ENCODE assay signal across 7 mouse cellular contexts in genomic region chr15:97782749-97783105, GRCm38 (mm10). TPM values are rescaled to one million over a fixed set of nuclear protein-coding genes. Genes with fewer than 3 reads are reported as not detected.
DNase-seq lines count a peak whose midpoint lies in the region; ATAC-seq and TF ChIP-seq lines count a peak whose summit lies in the region.

No protein-coding gene starts in this region.

- no peak overlapping the region for H3ac ChIP-seq in C2C12 (ENCODE audit: control insufficient read depth, insufficient read length, low read depth)

- H3K9me3 ChIP-seq in G1E (replicated peaks) = no peaks in the 10 kb centered on the region
- H3K9me3 ChIP-seq in embryonic facial prominence, embryonic 10.5 days = no peaks in the 10 kb centered on the region
- H3K9me3 ChIP-seq in heart, embryonic 14.5 days (ENCODE audit: control insufficient read depth, low read length) = no peaks in the 10 kb centered on the region

- peak overlapping the region; percentile 64 for H3K4me2 ChIP-seq in heart, embryonic 14.5 days (ENCODE audit: low read length)

- H3K4me1 ChIP-seq in G1E (ENCODE audit: insufficient read depth, low read depth, low read length) = peaks cover 38% of the 10 kb centered on the region
- H3K4me1 ChIP-seq in embryonic facial prominence, embryonic 10.5 days = peaks cover 49% of the 10 kb centered on the region
- peaks cover 16 to 34% of the 10 kb centered on the region in 2 experiments for H3K4me1 ChIP-seq in heart, embryonic 14.5 days (ENCODE audit: control insufficient read depth in 2 of 2, insufficient read depth in 2 of 2, low read length in 2 of 2)

- peak; percentile 75 for DNase-seq in G1E (ENCODE audit: low spot score)
- DNase-seq in embryonic facial prominence, embryonic 10.5 days (ENCODE audit: low spot score) = peak; percentile 86
- peak; percentile 85 to 90 for DNase-seq in kidney, postnatal 25 days
- peak; percentile 80 to 85 for DNase-seq in spleen, postnatal 36 days (ENCODE audit: low spot score in 2 of 2)

- peaks cover 33% of the 10 kb centered on the region for H3K79me2 ChIP-seq in C2C12 (ENCODE audit: control insufficient read depth, insufficient read depth)

- peak overlapping the region; percentile 63 for H3K27ac ChIP-seq in embryonic facial prominence, embryonic 10.5 days (replicated peaks)
- H3K27ac ChIP-seq in heart, embryonic 14.5 days (replicated peaks in 1 of 2; ENCODE audit: control insufficient read depth in 1 of 2, insufficient read depth in 1 of 2, low read depth in 2 of 2, low read length in 2 of 2) = peak overlapping the region; percentile 9 to 71; a peak in 2 of 4 replicates

- H3K36me3 ChIP-seq in C2C12 (ENCODE audit: control insufficient read depth, insufficient read depth) (peaks cover 7% of the 10 kb centered on the region), G1E (replicated peaks) (peaks cover 21% of the 10 kb centered on the region)
- H3K36me3 ChIP-seq in embryonic facial prominence, embryonic 10.5 days (replicated peaks) = no peaks in the 10 kb centered on the region
- no peaks in the 10 kb centered on the region for H3K36me3 ChIP-seq in heart, embryonic 14.5 days (ENCODE audit: control insufficient read depth, insufficient read depth, low read length)

- H3K79me3 ChIP-seq in C2C12 (ENCODE audit: low read depth) = peaks cover 18% of the 10 kb centered on the region

- peak; percentile 11 for ATAC-seq in G1E (ENCODE audit: extremely low read depth, insufficient number of reproducible peaks, low FRiP score, poor library complexity, severe bottlenecking)
- no peak for ATAC-seq in heart, embryonic 14.5 days (ENCODE audit: insufficient number of reproducible peaks, insufficient read depth, low FRiP score, low read depth)
- peak; percentile 45 for ATAC-seq in megakaryocyte progenitor cell, adult 5-6 weeks (replicated peaks; ENCODE audit: poor library complexity)

- H3K9ac ChIP-seq in heart, embryonic 14.5 days (ENCODE audit: low read length) = peak overlapping the region; percentile 38; the same call in 1 of the 2 replicates

- H3K4me3 ChIP-seq in C2C12 (ENCODE audit: insufficient read depth, poor library complexity, severe bottlenecking) = no peak overlapping the region
- peak overlapping the region; percentile 34; the same call in 1 of the 2 replicates for H3K4me3 ChIP-seq in G1E (ENCODE audit: low read depth, low read length)
- H3K4me3 ChIP-seq in embryonic facial prominence, embryonic 10.5 days = peak overlapping the region; percentile 45
- peak overlapping the region; percentile 23; a peak in 3 of 4 replicates for H3K4me3 ChIP-seq in heart, embryonic 14.5 days (ENCODE audit: control insufficient read depth in 1 of 2, insufficient read depth in 1 of 2, low read depth in 1 of 2, low read length in 2 of 2)

- TF ChIP-seq CTCF in C2C12 (IDR thresholded peaks at IDR 0.05; ENCODE audit: control insufficient read depth, insufficient read depth, insufficient read length) (peak; percentile 92), G1E (IDR thresholded peaks at IDR 0.05; ENCODE audit: low read depth, low read length) (peak; percentile 71)

- H3K27me3 ChIP-seq in C2C12 (ENCODE audit: control insufficient read depth, insufficient read depth, insufficient read length) (no peaks in the 10 kb centered on the region), G1E (ENCODE audit: insufficient read depth, low read length) (peaks cover 5% of the 10 kb centered on the region; the same call in 1 of the 2 replicates)
- peaks cover 32% of the 10 kb centered on the region for H3K27me3 ChIP-seq in embryonic facial prominence, embryonic 10.5 days (replicated peaks; ENCODE audit: low read depth, poor library complexity, severe bottlenecking)
- H3K27me3 ChIP-seq in heart, embryonic 14.5 days (ENCODE audit: control insufficient read depth, insufficient read depth, low read length) = no peaks in the 10 kb centered on the region

- 3% methylated on average over 9 of the region's 9 CpGs for WGBS in embryonic facial prominence, embryonic 10.5 days
- WGBS in heart, embryonic 14.5 days = 3% methylated on average over 9 of the region's 9 CpGs

TF ChIP-seq in C2C12, 6 proteins besides CTCF, POLR2A, EP300 and RAD21:
- TF ChIP-seq FOSL1 (IDR thresholded peaks at IDR 0.05; ENCODE audit: insufficient read depth, low read length, poor library complexity, severe bottlenecking) (no peak), USF1 (IDR thresholded peaks at IDR 0.05; ENCODE audit: low read depth) (no peak), MYOG (IDR thresholded peaks at IDR 0.05; ENCODE audit: control insufficient read depth, extremely low read depth, insufficient read length) (no peak), CEBPB (IDR thresholded peaks at IDR 0.05; ENCODE audit: low read depth) (no peak), MYOD1 (IDR thresholded peaks at IDR 0.05; ENCODE audit: control insufficient read depth, insufficient read length, low read depth) (no peak), MAX (IDR thresholded peaks at IDR 0.05) (no peak)

RNA-seq across cellular contexts. Expression of gene Slc48a1, which starts 4.4 kb away (rescaled TPM):
- polyA plus RNA-seq in C2C12 (2012; fragmentation: generic; extraction: Trizol) (148 TPM), G1E (2012) (113 and 125 TPM in 2 replicates)
- total RNA-seq in G1E (2014; fragmentation: Nextera tagmentation) (210 and 256 TPM in 2 replicates), G1E (2017) (108 and 116 TPM in 2 replicates)
- polyA plus RNA-seq in embryonic facial prominence, embryonic 10.5 days (2016; fragmentation: Nextera tagmentation; extraction: Ambion mirVana) = 17.8 and 18.9 TPM in 2 replicates
- polyA plus RNA-seq in heart, embryonic 14.5 days (2014; fragmentation: Nextera tagmentation; extraction: Ambion mirVana) = 67.1 and 69.6 TPM in 2 replicates
- 83.0 and 94.4 TPM in 2 replicates for total RNA-seq in megakaryocyte progenitor cell, adult 5-6 weeks (2015)
- total RNA-seq in megakaryocyte progenitor cell, adult 5-6 weeks (2017) = 62.7 and 70.0 TPM in 2 replicates

RNA-seq across cellular contexts. Expression of gene Rapgef3, which starts 15.0 kb away (rescaled TPM):
- polyA plus RNA-seq in C2C12 (2012; fragmentation: generic; extraction: Trizol) (0.88 TPM), G1E (2012) (0.23 and 0.25 TPM in 2 replicates)
- total RNA-seq in G1E (2014; fragmentation: Nextera tagmentation) (not detected in 2 replicates), G1E (2017) (under 0.01 and 0.05 TPM in 2 replicates)
- 5.5 and 5.9 TPM in 2 replicates for polyA plus RNA-seq in embryonic facial prominence, embryonic 10.5 days (2016; fragmentation: Nextera tagmentation; extraction: Ambion mirVana)
- polyA plus RNA-seq in heart, embryonic 14.5 days (2014; fragmentation: Nextera tagmentation; extraction: Ambion mirVana) = 15.9 and 19.2 TPM in 2 replicates
- total RNA-seq in megakaryocyte progenitor cell, adult 5-6 weeks (2015) = 4.0 and 4.5 TPM in 2 replicates
- total RNA-seq in megakaryocyte progenitor cell, adult 5-6 weeks (2017) = 11.7 and 12.0 TPM in 2 replicates

RNA-seq across cellular contexts. Expression of gene Endou, which starts 51.6 kb away (rescaled TPM):
- polyA plus RNA-seq in C2C12 (2012; fragmentation: generic; extraction: Trizol) (0.04 TPM), G1E (2012) (not detected in 2 replicates)
- total RNA-seq in G1E (2014; fragmentation: Nextera tagmentation) (not detected in 2 replicates), G1E (2017) (0.05 and 0.17 TPM in 2 replicates)
- 0.06 TPM in 1 of 2 replicates, not detected in the other for polyA plus RNA-seq in embryonic facial prominence, embryonic 10.5 days (2016; fragmentation: Nextera tagmentation; extraction: Ambion mirVana)
- polyA plus RNA-seq in heart, embryonic 14.5 days (2014; fragmentation: Nextera tagmentation; extraction: Ambion mirVana) = 0.19 and 0.43 TPM in 2 replicates
- total RNA-seq in megakaryocyte progenitor cell, adult 5-6 weeks (2015) = 0.46 and 0.86 TPM in 2 replicates
- total RNA-seq in megakaryocyte progenitor cell, adult 5-6 weeks (2017) = 1.7 and 2.3 TPM in 2 replicates
